Mouse (Mus musculus) kidney, adult 2 months (tissue): ENCODE data around the gene Slc40a1.

Source experiments
- CTCF ChIP-seq: fragments of 200-500 bp; conservative IDR thresholded peaks from 2 replicates; pipeline ENCODE4 v1.5.1; 2011; ENCODE audit warnings: low read depth, mild to moderate bottlenecking, control low read depth, low read length, moderate library complexity, mixed read lengths; ENCODE audit not compliant: insufficient read depth, insufficient read length
- POLR2A ChIP-seq: fragments of 200-500 bp; IDR thresholded peaks from one replicate; pipeline ENCODE4 v1.6.1; 2011; ENCODE audit warnings: low read depth, low read length, control low read depth

- TF ChIP-seq CTCF (no peak), POLR2A (no peak)
Measured at GRCm38 (mm10) chr1:45864564-45865014, 61.7 kb downstream of the Slc40a1 start.
